Mouse (Mus musculus) kidney, postnatal 0 days (tissue): ENCODE data around the gene Nptxr. TPM values are rescaled to one million over a fixed set of nuclear protein-coding genes. Genes with fewer than 3 reads are reported as not detected.

Experiments used
- ATAC-seq: fragments of 200-750 bp; cut with Nextera tagmentation; replicated peaks from 2 replicates; pipeline ENCODE4 v1.8.0; 2017; ENCODE audit warnings: low read depth, moderate number of reproducible peaks, moderate TSS enrichment, moderate library complexity; ENCODE audit not compliant: low FRiP score
- DNase-seq: peaks from one replicate; pipeline ENCODE4 v3.0.0-alpha.2; 2016; ENCODE audit warnings: low spot score
- H3K27ac ChIP-seq: fragments of 300-500 bp; sonication (generic); 2 replicates; pipeline ENCODE4 v1.5.1; 2014; ENCODE audit warnings: mild to moderate bottlenecking
- H3K27me3 ChIP-seq: fragments of 300-500 bp; sonication (generic); 2 replicates; pipeline ENCODE4 v1.6.1; 2014; ENCODE audit warnings: low read length, mixed read lengths; ENCODE audit not compliant: insufficient read depth
- H3K36me3 ChIP-seq: fragments of 300-500 bp; sonication (generic); 2 replicates; pipeline ENCODE4 v1.6.1; 2014; ENCODE audit warnings: low read length, mixed read lengths; ENCODE audit not compliant: insufficient read depth
- H3K4me1 ChIP-seq: fragments of 300-500 bp; sonication (generic); replicated peaks from 2 replicates; pipeline ENCODE4 v1.6.1; 2014; ENCODE audit warnings: antibody characterized with exemption, low read length, mixed read lengths; ENCODE audit not compliant: insufficient read depth
- H3K4me2 ChIP-seq: fragments of 300-500 bp; sonication (generic); 2 replicates; pipeline ENCODE4 v1.6.1; 2014; ENCODE audit warnings: mild to moderate bottlenecking, low read length, moderate library complexity, mixed read lengths
- H3K4me3 ChIP-seq: fragments of 300-500 bp; sonication (generic); replicated peaks from 2 replicates; pipeline ENCODE4 v1.5.1; 2014; ENCODE audit warnings: low read depth, low read length
- H3K9ac ChIP-seq: fragments of 300-500 bp; sonication (generic); 2 replicates; pipeline ENCODE4 v1.6.1; 2014; ENCODE audit warnings: low read depth, low read length
- H3K9me3 ChIP-seq: fragments of 300-500 bp; sonication (generic); replicated peaks from 2 replicates; pipeline ENCODE4 v1.6.1; 2016; ENCODE audit warnings: low read length, inconsistent platforms, mixed read lengths
- CTCF ChIP-seq: IDR thresholded peaks from 2 replicates; pipeline ENCODE4 v1.5.1; 2016; ENCODE audit warnings: antibody characterized with exemption, low read depth, mild to moderate bottlenecking, moderate library complexity
- WGBS: fragments of 180-500 bp; shearing (Covaris S2); extraction: QIAGEN DNeasy Blood & Tissue Kit; methylation state at CpG from one replicate; pipeline ENCODE4 v1.1.7; 2014; 5-methylcytosine and 5-hydroxymethylcytosine counted together
- polyA plus RNA-seq: library from polyadenylated mRNA; unstranded; fragments of >200 nt; fragmentation: Nextera tagmentation; extraction: Ambion mirVana; gene quantifications from 2 replicates; pipeline ENCODE4 v1.2.1, GENCODE M21; 2015

The Nptxr gene
- polyA plus RNA-seq, 1 experiment from 2014 or later, result 1.1 TPM

GRCm38 (mm10) chr15:79785056-79785455 is 19.5 kb downstream of the Nptxr start:
- H3K36me3 ChIP-seq, result no peaks in the 10 kb centered on the region
- H3K27ac ChIP-seq, result no peak overlapping the region
- no peak for DNase-seq
- no peaks in the 10 kb centered on the region for H3K27me3 ChIP-seq
- H3K9me3 ChIP-seq, result no peaks in the 10 kb centered on the region
- no peak overlapping the region for H3K4me3 ChIP-seq
- no peaks in the 10 kb centered on the region for H3K4me1 ChIP-seq
- WGBS, result 59% methylated on average over 1 of the region's 1 CpGs
- no peak overlapping the region for H3K4me2 ChIP-seq
- ATAC-seq, result no peak
- no peak overlapping the region for H3K9ac ChIP-seq
- TF ChIP-seq CTCF, result no peak

GRCm38 (mm10) chr15:79777749-79778148 is 26.8 kb downstream of the Nptxr start, which contains the start of gene Dnal4:
Gene Dnal4, minus strand, starts transcription at chr15:79777849.
- TF ChIP-seq CTCF, result no peak
- peaks cover 7% of the 10 kb centered on the region; the same call in 1 of the 2 replicates for H3K4me1 ChIP-seq
- H3K4me3 ChIP-seq, result no peak within 1 kb of the TSS
- H3K27ac ChIP-seq, result no peak within 1 kb of the TSS
- DNase-seq (no peak), ATAC-seq (no peak)
- H3K27me3 ChIP-seq, result no peaks in the 10 kb centered on the region
- H3K36me3 ChIP-seq, result no peaks in the 10 kb centered on the region
- H3K9ac ChIP-seq, result no peak within 1 kb of the TSS
- H3K4me2 ChIP-seq, result no peak within 1 kb of the TSS
- no peaks in the 10 kb centered on the region for H3K9me3 ChIP-seq

- ATAC-seq, result no peak
- Histone ChIP-seq H3K4me3 (no peak overlapping the region), H3K27ac (no peak overlapping the region), H3K4me2 (no peak overlapping the region), H3K9me3 (no peaks in the 10 kb centered on the region), H3K4me1 (peaks cover 7% of the 10 kb centered on the region; the same call in 1 of the 2 replicates), H3K36me3 (no peaks in the 10 kb centered on the region), H3K27me3 (no peaks in the 10 kb centered on the region), H3K9ac (no peak overlapping the region)
- WGBS, result 57% methylated on average over 7 of the region's 7 CpGs
- no peak for TF ChIP-seq CTCF
- DNase-seq, result no peak
These were observed 28.9 kb downstream of the Nptxr start for GRCm38 (mm10) chr15:79775662-79776061.

- WGBS, result under 1% methylated on average over 47 of the region's 50 CpGs
- Histone ChIP-seq H3K4me3 (peak overlapping the region; percentile 91), H3K9ac (peak overlapping the region; percentile 70), H3K36me3 (no peaks in the 10 kb centered on the region), H3K4me2 (peak overlapping the region; percentile 78), H3K9me3 (no peaks in the 10 kb centered on the region), H3K27me3 (no peaks in the 10 kb centered on the region), H3K4me1 (peaks cover 7% of the 10 kb centered on the region; the same call in 1 of the 2 replicates), H3K27ac (peak overlapping the region; percentile 80)
- no peak for TF ChIP-seq CTCF
- ATAC-seq, result peak; percentile 97
- peak; percentile 99 for DNase-seq
These were observed 30.2 kb downstream of the Nptxr start for GRCm38 (mm10) chr15:79774117-79775027.

- no peak for ATAC-seq
- WGBS, result 37% methylated on average over 21 of the region's 21 CpGs
- H3K27me3 ChIP-seq, result no peaks in the 10 kb centered on the region
These were observed 33.8 kb downstream of the Nptxr start for GRCm38 (mm10) chr15:79770629-79771240.

GRCm38 (mm10) chr15:79768302-79768701 is 36.3 kb downstream of the Nptxr start:
- Histone ChIP-seq H3K9ac (no peak overlapping the region), H3K9me3 (no peaks in the 10 kb centered on the region), H3K4me3 (no peak overlapping the region), H3K4me1 (peaks cover 3% of the 10 kb centered on the region; the same call in 1 of the 2 replicates), H3K36me3 (0 out of 2 replicates have a peak, but pooled peaks cover under 1% of the 10 kb centered on the region), H3K4me2 (no peak overlapping the region), H3K27ac (no peak overlapping the region), H3K27me3 (no peaks in the 10 kb centered on the region)
- ATAC-seq (no peak), DNase-seq (no peak)
- 62% methylated on average over 6 of the region's 6 CpGs for WGBS
- no peak for TF ChIP-seq CTCF

More at GRCm38 (mm10) chr15:79770629-79771240, 33.8 kb downstream of the Nptxr start:
- Histone ChIP-seq H3K36me3 (no peaks in the 10 kb centered on the region), H3K9me3 (no peaks in the 10 kb centered on the region), H3K4me1 (peaks cover 7% of the 10 kb centered on the region; the same call in 1 of the 2 replicates), H3K4me2 (no peak overlapping the region), H3K4me3 (no peak overlapping the region), H3K27ac (no peak overlapping the region), H3K9ac (no peak overlapping the region)
- no peak for TF ChIP-seq CTCF
- DNase-seq, result no peak
